Mouse (Mus musculus): Measurements from ENCODE around the gene Aff1.
A peak's percentile ranks its signal among the peaks of the same experiment; 100 is the strongest.

Gene Aff1

DNA sequence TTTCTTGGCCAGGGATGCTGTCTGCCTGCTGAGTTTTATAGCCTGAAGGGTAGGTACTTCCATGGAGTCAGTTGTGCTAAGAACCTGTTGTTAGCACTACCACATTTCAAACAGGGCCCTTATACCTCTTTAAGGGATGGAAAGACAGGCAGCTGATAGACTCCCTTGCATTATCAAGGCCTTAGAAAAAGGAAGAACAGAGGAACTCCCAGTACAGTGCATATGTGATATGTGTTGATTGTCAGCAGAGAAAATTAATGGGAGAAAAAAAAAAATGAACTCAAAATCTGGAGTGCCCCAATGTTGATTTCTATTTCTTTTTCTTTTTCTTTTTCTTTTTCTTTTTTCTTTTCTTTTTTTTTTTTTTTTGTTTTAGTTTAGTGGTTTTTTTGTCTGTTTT lies 56.2 kb downstream of the Aff1 start:
- DNase-seq (ENCODE audit: low spot score in 2 of 2) = no peak

DNA sequence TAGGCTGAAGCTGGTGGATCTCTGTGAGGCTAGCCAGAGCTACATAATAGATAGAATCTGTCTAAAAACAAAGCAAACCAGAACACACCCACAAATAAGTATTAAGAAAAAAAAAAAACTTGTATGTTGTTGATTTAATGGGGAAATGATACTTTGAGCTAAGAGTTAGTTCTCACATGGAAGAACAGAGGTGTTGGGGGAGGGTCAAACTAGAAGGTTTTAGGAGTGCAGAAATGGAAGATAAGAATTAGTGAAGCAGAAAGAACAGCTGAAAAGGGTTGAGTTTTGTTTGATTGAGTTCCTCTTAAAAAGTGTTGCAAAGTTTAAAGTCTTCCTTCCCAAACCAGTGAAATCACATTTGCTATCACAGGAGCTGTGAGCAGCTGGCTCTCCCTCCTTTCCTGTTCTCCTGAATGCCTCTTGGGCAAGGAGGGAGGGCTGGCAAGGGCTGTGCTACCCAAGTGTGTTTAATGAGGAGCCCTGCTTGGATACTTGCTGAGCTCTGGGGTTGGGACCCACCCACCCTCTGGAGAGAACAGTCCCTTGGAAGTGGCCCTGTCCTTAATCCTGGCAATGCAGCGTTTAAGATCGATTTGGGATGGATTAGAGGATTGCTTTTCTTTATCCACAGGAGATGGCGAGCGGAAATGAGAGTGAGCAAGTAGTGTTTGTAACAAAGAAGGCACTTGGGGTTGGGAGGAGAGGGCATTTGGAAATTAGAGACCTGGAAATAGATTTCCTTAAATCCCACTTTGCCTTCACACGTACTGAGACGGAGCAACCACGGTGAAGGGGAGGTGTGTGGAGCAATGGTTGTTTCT lies 57.5 kb downstream of the Aff1 start:
- no peak for DNase-seq (ENCODE audit: low spot score in 2 of 2)

DNA sequence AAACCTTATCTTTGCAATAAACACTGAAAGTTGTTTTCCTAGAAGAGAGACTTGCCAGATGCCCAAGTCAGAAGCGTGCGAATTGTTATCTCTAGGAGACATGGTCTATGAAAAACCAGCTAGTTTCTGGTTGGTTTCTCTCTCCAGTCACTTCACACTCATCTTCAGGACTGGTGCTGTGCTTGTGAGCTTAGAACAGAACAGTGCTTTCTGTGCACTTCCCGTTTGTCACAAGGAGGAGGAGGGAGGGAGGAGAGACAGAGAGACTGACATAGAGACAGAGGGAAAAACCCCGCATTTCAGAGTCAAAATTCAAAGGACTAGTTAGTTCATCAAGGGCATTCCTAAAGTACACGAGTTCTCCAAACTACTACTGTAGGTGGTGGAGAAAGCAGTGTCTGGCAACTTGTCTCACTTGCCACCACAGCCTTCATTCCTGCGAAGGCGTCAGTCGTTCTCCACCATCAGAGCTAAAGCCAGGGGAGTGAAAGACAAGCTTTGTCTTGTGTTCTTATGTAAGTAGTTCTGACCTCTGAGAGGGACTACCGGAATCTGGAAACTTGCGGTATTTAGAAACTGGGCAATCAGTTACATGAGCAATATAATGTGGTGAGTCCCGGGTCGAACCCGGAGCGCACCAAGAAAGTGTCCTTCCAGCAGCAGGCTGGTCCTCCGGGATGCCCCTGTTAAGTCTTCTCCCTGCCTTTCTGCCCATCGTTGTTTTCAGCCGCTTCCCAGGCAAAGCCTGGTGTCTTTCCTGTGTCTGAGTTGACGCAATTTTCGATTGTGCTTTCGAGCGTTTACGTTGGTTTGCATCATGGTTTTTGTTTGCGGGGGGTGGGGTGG lies 60.7 kb downstream of the Aff1 start:
- peak; percentile 65 to 76 for DNase-seq (ENCODE audit: low spot score in 2 of 2)

DNA sequence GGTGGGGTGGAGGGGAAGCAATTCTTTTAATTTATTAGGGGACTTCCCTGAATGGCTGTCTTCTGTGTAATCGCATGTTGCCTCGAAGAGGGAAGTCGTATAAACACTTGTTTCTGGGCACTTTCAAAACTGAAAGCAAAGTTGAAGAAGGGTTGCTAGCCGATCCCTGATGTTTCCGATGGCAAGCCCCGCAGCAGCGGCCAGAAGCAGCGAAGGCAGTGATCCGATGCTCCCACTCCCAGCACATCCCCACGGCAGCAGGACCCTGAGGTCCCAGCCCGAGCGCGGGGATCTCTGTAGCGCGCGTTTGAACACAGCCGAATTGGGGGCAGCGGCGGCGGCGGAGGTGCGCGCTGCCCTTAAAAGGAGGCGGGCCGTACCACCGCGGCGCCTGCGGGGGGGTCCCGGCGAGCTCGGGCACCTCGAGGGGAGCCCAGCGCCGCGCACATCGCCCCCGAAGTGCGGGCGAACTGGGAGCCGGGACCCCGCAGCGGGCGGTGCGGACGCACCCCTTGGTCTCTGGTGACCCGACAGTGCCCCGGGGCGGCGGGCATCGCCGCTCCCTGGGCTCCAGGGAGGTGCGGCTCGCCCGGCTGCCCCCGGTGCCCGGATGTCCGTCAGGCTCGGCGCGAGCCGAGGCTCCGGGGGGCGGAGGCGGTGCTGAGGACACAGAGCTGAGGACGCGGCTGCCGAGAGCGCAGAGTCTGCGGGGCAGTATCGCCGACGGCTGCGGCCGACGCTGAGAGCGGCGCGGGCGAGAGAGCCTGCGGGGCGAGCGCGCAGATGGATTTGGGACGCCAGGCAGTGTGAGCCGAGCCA lies 61.5 kb downstream of the Aff1 start:
- peak; percentile 93 to 98 for DNase-seq (ENCODE audit: low spot score in 2 of 2)

DNA sequence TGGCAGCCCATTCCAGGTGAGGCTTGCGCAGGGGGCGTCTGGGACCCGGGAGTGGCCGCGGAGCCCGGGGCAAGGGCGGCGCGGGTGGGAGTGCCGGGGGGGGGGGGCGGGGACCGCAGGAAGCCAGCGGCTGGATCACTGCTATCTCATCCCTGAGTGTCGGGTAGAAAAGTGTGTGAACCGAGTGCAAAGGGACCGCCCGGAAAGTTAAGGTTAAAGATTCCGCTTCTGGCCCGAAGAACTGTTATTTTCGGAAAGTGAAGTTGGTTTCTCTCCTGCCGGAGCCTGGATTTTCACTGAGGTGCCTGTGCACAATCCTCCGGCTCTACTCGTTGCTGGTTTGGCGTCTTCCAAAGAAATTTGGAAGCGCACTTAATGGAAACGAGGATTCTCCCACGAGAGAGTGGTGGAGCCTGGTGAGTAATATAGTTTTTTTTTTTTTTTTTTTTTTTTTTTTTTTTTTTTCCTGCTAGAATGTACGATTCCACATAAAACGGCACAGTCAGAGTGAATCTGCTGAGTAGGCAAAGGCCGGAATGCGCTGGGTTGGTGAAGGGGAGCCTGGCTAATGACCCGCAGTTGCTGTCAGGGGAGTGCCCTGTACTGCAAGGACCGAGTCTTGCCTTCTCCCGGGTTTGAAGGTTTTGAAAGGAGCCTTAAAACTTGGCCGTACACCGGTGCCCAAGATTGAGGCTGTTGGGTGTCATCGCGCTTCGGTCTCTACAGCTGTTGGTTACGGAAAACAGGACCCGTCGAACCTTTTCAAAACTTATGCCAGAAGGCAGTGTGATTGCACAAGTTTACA lies 62.4 kb downstream of the Aff1 start:
- peak; percentile 67 to 69 for DNase-seq (ENCODE audit: low spot score in 2 of 2)

DNA sequence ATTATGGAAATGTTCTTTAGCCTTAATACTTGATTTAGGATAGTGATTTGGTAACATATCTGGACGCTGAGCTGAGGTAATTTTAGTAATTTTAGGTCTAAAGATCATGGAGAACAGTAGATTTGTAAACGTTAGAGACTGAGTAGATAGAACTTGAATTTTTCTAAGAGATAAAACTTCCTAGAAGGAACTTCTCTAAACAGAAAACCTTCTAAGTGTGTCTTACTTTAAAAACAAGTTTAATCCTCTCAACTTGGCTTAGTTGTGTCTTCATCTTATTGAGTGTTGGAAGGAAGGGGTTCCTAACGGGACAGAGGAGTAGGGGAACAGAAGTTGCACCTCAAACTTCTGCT lies 62.9 kb downstream of the Aff1 start:
- DNase-seq (ENCODE audit: low spot score in 2 of 2) = no peak

DNA sequence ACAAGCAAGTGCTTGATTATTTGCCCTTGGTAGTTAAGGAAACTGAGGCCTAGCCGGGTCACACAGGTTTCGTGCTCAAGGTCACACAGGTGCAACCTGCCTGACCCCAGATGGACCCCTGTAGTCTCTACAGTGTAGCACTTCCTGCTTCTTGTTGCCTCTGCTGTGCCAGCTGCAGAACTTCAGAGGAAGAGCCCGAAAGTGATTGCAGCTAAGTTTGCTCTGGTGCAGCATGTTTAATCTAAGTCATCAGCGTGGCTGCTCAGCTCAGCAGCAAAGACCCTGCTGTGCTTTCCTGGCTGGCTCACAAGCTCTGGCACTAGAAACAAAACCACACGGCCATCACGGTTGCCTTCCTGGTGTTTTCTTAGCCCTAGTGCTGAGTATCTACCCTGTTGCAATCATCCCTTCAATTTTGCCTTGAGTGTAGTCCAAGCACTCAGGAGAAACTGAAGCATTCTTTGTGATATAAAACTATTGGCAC lies 64.1 kb downstream of the Aff1 start:
- DNase-seq (ENCODE audit: low spot score in 2 of 2) = peak in 1 of 2 experiments; percentile 53

DNA sequence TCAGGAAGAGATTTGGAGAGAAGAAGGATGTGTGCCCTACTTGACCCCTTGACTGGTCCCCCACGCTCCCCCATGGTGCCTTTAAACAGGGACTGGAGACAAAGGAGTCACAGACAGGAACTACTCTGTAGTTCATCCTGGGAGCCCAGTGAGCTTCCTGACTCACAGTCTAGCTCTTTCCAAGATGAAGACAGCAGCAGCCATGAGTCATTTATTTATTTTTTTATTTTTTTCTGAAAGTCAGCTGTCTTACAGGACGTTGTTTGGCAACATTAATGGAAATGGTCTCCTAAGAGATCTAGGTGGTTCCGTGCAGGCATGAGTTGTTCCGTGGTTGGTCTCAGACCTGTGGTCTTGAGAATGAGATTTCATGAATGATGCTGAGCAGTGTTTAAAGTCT lies 66.3 kb downstream of the Aff1 start:
- DNase-seq (ENCODE audit: low spot score in 2 of 2) = no peak

DNA sequence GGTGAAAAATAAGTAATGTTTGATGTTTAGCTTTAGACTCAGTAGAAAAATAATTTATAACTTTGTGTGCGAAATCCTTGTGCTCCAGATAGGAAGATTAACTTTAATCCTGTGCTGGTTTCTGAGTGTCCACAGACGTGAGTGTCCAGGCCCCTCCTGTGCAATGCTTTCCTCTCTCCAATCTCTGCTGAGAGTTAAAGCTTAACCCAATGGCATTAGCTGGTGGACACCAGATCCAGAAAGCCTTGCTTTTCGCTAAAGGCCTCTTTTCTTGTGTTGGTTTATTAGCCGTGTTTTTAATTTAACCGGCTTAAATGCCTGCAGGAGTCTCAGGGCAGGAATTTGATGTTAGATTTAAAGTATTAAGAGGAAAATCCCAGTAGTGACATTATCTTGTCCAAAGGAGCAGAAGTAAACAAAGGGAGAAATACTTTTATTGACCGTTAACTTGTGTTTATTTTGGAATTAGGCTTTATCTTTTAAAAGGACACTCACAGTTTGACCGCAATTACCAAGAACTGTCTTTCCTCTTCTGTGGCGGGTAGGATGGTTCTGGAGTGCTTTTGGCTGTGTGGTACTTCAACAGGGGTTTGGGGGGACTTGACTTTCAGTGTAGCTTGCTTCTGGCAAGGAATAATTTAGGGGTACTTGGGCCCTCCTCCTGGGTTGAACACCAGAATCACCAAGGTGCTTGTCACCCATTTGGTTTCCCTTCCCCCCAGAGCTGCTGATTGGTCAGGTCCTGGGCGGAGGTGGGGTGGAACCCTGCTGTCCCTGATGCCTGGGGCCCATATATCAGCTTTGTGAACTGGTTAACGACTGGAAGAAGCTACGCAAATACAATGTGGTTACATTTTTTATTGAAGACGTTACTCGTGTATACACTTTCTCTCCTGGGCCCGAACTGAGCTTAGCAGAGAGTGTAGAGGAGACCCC lies 67.6 kb downstream of the Aff1 start:
- DNase-seq (ENCODE audit: low spot score in 2 of 2) = peak in 1 of 2 experiments; percentile 78

DNA sequence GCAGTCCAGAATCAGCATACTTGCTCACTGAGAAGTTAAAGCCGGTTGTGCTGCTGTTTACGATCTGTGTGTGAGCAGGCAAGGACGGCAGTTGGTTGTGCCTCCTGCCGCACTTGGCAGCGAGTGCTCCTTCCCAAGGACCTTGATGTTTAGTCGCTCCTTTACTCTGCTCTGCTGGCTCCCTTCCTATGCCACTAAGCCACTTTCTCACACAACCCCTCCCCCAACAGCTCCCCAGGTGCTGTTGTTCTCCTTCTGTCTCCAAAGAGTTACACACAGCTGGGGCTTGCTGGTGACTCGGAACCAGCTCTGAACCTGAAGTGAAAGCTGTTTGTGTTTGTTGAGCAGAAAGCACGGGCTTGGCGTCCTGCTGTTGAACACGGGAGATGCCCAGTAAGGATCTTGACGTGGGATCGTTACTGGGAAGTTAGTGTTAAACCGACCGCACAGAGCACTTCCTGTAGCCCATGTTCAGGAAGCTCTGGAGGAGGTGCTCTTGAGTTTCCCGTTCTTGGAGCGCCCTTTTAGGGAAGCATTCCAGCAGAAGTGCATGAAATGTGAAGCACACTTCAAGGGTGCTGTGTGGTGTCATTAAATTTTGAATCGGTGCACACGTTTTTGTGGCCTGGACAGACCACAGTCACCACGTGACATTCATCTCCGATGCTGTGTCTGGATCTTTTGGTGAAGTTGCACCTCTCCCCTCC lies 68.4 kb downstream of the Aff1 start:
- DNase-seq (ENCODE audit: low spot score in 2 of 2) = peak; percentile 72 to 74

DNA sequence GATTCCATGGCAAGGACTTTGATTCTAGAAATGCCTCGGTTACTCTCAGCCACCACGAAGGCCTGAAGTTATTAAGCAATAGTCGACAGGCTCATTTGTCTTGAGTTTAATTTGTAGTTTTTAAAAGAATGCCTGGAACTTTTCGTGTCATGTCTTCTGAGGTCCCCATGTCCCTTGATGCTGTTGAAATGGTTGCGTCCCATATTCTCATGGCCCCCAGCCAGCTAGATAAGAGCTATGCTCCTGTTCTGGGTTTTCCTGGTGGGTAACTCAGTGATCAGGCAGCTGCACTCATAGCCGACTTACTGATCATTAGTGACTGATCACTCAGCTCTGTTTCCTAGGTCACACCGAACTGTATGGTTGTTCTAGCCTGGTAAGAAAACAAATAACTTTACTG lies 69.6 kb downstream of the Aff1 start:
- peak in 1 of 2 experiments; percentile 28 for DNase-seq (ENCODE audit: low spot score in 2 of 2)

DNA sequence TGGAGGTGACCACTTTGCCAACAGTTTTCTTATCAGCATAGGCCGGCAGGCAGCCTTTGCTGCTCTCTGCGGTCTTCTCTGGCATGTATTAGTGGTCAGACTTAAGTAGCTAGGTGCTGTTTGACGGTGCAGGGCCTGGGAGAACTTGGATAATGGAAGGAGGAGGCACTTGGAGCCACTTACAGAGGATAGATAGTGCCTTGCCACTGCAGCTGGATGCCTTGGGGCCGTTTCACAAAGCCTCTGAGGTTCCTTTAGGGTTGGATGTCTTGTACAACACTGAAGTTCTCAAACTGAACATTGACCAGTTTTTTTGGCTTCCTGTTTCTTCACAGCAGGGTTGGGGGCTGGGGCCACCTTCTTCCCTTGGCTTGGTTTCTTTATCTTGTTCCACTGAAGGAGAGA lies 70.7 kb downstream of the Aff1 start:
- peak in 1 of 2 experiments; percentile 46 for DNase-seq (ENCODE audit: low spot score in 2 of 2)

DNA sequence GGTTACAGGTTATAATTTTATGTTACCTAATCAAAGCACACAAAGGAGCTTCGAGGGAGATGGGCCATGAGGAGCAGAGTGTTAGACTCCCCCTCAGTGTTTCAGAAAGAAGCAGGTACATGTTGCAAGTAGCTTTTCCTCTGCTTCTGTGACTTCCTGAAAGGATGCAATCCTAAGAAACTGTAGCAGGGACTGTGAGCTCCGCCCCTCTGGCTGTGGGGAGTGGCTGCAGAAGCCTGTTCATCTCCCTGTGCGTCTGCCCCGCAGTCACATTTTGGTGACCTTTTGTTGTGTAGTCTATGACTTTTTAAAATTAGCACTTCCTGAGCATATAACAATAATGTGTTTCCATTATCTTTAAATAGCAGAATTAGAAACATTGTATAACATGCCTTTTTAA lies 73.2 kb downstream of the Aff1 start:
- no peak for DNase-seq (ENCODE audit: low spot score in 2 of 2)

DNA sequence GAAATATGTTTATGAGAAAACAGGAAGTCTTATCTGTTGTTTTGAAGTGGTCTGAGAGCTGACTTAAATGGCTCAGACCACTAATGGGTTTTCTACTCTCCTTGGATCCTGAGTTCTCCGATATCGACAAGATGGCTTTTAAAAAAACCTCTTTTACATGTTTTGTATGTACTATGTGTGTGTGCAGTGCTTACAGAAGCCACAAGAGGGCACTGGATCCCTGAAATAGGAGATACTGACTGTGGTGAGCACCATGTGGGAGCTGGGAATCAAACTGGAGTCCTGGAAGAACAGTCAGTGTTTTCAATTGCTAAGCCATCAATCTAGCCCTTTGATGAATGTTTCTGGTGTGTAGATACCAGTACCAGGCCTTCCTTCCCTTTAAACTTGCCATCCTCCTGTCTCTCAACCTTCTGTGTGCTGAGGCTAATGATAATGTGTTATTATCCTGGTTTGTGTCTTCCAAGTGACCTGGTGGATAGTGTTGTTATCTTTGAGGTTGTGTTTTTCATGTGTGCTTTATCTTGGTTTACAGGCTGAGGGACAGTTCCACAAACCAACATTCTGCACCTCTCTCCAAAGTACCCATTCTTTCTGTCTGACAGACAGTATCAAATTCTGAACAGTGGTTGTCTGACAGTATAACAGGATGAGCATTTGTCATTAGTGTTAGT lies 73.7 kb downstream of the Aff1 start:
- peak in 1 of 2 experiments; percentile 37 for DNase-seq (ENCODE audit: low spot score in 2 of 2)

DNA sequence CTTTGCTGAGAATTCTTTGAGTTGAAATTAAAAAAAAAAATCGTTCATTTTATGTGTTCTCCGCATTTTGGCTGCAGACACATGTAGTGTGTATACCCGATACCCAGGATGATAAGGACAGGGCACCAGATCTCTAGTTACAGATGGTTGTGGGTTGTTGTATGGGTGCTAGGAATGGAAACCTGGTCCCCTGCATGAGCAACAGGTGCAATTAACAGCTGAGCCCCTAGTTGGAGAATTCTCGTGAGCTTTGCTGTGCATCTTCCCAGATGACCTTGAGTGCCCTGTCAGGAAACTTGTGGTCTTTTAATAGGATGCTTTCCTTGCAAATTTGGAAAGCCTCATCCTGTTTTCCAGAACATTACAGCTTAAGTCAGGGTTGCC lies 74.2 kb downstream of the Aff1 start:
- no peak for DNase-seq (ENCODE audit: low spot score in 2 of 2)

DNA sequence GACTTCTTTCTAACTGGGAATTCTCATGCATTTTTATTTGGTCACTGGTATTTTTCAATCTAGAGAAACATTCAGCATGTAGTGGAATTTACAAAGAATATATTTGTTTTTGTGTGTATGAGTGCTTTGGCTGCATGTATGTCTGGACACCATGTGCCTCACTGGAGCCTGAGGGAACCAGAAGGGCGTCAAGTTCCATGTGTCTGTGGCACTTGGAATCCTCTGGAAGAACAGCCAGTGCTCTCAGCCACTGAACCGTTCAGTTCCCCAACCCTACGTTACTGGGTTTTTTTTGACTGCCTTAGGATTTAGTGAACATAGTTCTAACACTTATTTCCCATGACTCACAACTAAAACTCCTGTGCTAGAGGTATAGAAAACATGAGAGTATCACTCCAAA lies 76.8 kb downstream of the Aff1 start:
- no peak for DNase-seq (ENCODE audit: low spot score in 2 of 2)

DNA sequence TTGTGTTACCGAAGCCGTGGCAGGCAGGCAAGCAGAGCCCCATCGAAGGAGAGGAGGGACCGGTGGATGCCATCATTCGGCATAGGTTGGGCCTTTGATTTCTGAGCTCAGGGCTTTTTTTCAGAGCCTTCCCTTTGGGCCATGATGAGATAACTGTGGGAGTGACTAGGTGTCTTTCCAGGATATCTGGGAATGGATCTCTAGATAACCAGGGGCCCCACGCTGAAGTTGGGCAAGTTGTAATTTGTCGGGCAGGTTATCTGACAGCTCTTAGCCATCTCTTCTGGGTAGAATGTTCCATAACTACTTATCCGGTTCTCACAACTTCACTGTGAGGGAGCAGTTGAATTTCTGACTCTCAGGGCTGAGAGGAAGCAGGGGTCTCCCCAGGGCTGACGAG lies 77.5 kb downstream of the Aff1 start:
- DNase-seq (ENCODE audit: low spot score in 2 of 2) = no peak

DNA sequence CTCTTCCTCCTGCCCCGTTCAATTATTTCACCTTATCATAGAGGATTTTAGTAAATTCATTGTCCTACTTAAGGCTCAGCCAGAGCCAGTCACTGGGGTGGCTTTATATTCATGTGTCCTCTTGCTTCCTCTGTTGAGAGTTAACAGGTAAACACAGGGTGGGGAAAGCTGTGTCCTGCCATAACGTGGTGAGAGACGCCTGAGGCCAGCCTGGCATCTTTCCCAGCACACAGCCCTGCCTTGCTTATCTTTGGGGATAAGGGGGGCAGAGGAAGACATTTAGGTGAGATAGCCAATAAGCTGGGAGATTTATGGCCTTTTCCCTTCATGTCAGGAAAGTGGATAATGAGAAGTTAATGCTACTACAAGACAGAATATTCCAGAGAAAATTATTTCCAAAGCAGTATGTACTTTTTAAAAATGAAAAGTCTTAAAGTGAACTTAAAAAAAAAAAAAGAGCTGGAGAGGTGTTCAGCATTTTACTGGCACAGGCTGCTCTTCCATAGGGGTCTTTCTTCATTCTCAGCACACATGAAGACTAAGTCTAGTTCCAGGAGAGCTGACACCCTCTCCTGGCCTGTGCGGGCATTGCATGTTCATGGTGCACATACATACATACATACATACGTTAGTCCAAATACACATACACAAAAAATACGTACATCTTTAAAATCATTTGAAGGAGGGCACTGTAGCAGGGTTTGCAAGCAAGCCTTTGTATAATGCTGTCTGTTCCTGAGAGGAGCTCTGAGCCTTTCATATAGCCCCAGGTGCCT lies 78.5 kb downstream of the Aff1 start:
- DNase-seq (ENCODE audit: low spot score in 2 of 2) = peak in 1 of 2 experiments; percentile 32
